Mouse (Mus musculus) midbrain, embryonic 14.5 days (tissue): Measurements from ENCODE around the gene Olfr108. TPM values are rescaled to one million over a fixed set of nuclear protein-coding genes. Genes with fewer than 3 reads are reported as not detected.

ENCODE experiments used
- ATAC-seq: fragments of 200-750 bp; cut with Nextera tagmentation; 2 replicates; pipeline ENCODE4 v1.8.0; 2017; ENCODE audit warnings: moderate number of reproducible peaks, moderate library complexity; ENCODE audit not compliant: low FRiP score, low TSS enrichment
- DNase-seq: peaks from one replicate; pipeline ENCODE4 v3.0.0-alpha.2; 2015
- H3K27ac ChIP-seq: fragments of 300-500 bp; sonication (generic); replicated peaks from 2 replicates; pipeline ENCODE4 v1.5.1; 2014; ENCODE audit warnings: mild to moderate bottlenecking, low read depth, low read length, moderate library complexity
- H3K27me3 ChIP-seq: fragments of 300-500 bp; sonication (generic); 2 replicates; pipeline ENCODE4 v1.6.1; 2014; ENCODE audit warnings: low read length, control low read depth, mixed read lengths; ENCODE audit not compliant: control insufficient read depth, insufficient read depth
- H3K36me3 ChIP-seq: fragments of 300-500 bp; sonication (generic); 2 replicates; pipeline ENCODE4 v1.6.1; 2014; ENCODE audit warnings: low read length, control low read depth; ENCODE audit not compliant: control insufficient read depth, insufficient read depth
- H3K4me1 ChIP-seq: fragments of 300-500 bp; sonication (generic); 2 replicates; pipeline ENCODE4 v1.6.1; 2014; ENCODE audit warnings: mild to moderate bottlenecking, antibody characterized with exemption, low read length, control low read depth; ENCODE audit not compliant: control insufficient read depth, insufficient read depth
- H3K4me2 ChIP-seq: fragments of 300-500 bp; sonication (generic); 2 replicates; pipeline ENCODE4 v1.6.1; 2014; ENCODE audit warnings: mild to moderate bottlenecking, low read length, moderate library complexity
- H3K4me3 ChIP-seq: fragments of 300-500 bp; sonication (generic); replicated peaks from 2 replicates; pipeline ENCODE4 v1.5.1; 2014; ENCODE audit warnings: low read depth, low read length
- H3K9ac ChIP-seq: fragments of 300-500 bp; sonication (generic); replicated peaks from 2 replicates; pipeline ENCODE4 v1.6.1; 2014; ENCODE audit warnings: mild to moderate bottlenecking, low read length, moderate library complexity
- H3K9me3 ChIP-seq: fragments of 300-500 bp; sonication (generic); 2 replicates; pipeline ENCODE4 v1.6.1; 2016; ENCODE audit warnings: low read length, control low read depth, mixed read lengths; ENCODE audit not compliant: control insufficient read depth
- WGBS: fragments of 180-500 bp; shearing (Covaris S2); extraction: QIAGEN DNeasy Blood & Tissue Kit; methylation state at CpG from one replicate; pipeline ENCODE4 v1.1.7; 2014; 5-methylcytosine and 5-hydroxymethylcytosine counted together
- polyA plus RNA-seq: library from polyadenylated mRNA; unstranded; fragments of >200 nt; fragmentation: Nextera tagmentation; extraction: Ambion mirVana; gene quantifications from 2 replicates; pipeline ENCODE4 v1.2.1, GENCODE M21; 2014

Gene Olfr108
- polyA plus RNA-seq = not detected in 2 replicates

- H3K9ac ChIP-seq = no peak within 1 kb of the TSS
- no peak within 1 kb of the TSS for H3K4me2 ChIP-seq
- no peak for DNase-seq
- no peaks in the 10 kb centered on the region for H3K9me3 ChIP-seq
- H3K4me3 ChIP-seq = no peak within 1 kb of the TSS
- H3K27ac ChIP-seq = no peak within 1 kb of the TSS
- H3K27me3 ChIP-seq = no peaks in the 10 kb centered on the region
- WGBS = 77% methylated on average over 1 of the region's 1 CpGs
- ATAC-seq = no peak
- no peaks in the 10 kb centered on the region for H3K36me3 ChIP-seq
- no peaks in the 10 kb centered on the region for H3K4me1 ChIP-seq
Measured at GRCm38 (mm10) chr17:37445180-37445579, at the start of gene Olfr108. TSS of gene Olfr108 (plus strand) at chr17:37445480.

GRCm38 (mm10) chr17:37398926-37399325 lies 46.4 kb upstream of the Olfr108 start, which contains the start of gene Olfr107:
TSS of gene Olfr107 (plus strand) at chr17:37399226.
- WGBS = 83% methylated on average over 3 of the region's 3 CpGs
- H3K9ac ChIP-seq = no peak within 1 kb of the TSS

GRCm38 (mm10) chr17:37413380-37413779 lies 31.9 kb upstream of the Olfr108 start:
- no peak overlapping the region for H3K27ac ChIP-seq
- H3K27me3 ChIP-seq = no peaks in the 10 kb centered on the region
- ATAC-seq = no peak
- DNase-seq = no peak
- H3K9me3 ChIP-seq = no peaks in the 10 kb centered on the region
- H3K9ac ChIP-seq = no peak overlapping the region
- no peak overlapping the region for H3K4me2 ChIP-seq
- no peaks in the 10 kb centered on the region for H3K4me1 ChIP-seq
- H3K4me3 ChIP-seq = no peak overlapping the region
- H3K36me3 ChIP-seq = no peaks in the 10 kb centered on the region

More at GRCm38 (mm10) chr17:37398926-37399325, 46.4 kb upstream of the Olfr108 start, which contains the start of gene Olfr107:
- H3K4me2 ChIP-seq = no peak within 1 kb of the TSS
- no peak for ATAC-seq
- no peak within 1 kb of the TSS for H3K27ac ChIP-seq
- no peaks in the 10 kb centered on the region for H3K4me1 ChIP-seq
- H3K36me3 ChIP-seq = no peaks in the 10 kb centered on the region
- no peaks in the 10 kb centered on the region for H3K9me3 ChIP-seq
- H3K4me3 ChIP-seq = no peak within 1 kb of the TSS
- H3K27me3 ChIP-seq = no peaks in the 10 kb centered on the region
- DNase-seq = no peak

- Histone ChIP-seq H3K9me3 (no peaks in the 10 kb centered on the region), H3K4me1 (no peaks in the 10 kb centered on the region), H3K4me2 (no peak within 1 kb of the TSS), H3K36me3 (no peaks in the 10 kb centered on the region), H3K27me3 (no peaks in the 10 kb centered on the region), H3K4me3 (no peak within 1 kb of the TSS), H3K9ac (no peak within 1 kb of the TSS), H3K27ac (no peak within 1 kb of the TSS)
- 96% methylated on average over 1 of the region's 1 CpGs for WGBS
- DNase-seq = no peak
- ATAC-seq = no peak
Measured at GRCm38 (mm10) chr17:37458616-37459015, 13.3 kb downstream of the Olfr108 start, which contains the start of gene Olfr109. TSS of gene Olfr109 (plus strand) at chr17:37458916.

GRCm38 (mm10) chr17:37483452-37483851 lies 38.2 kb downstream of the Olfr108 start, which contains the start of gene H2-M2:
TSS of gene H2-M2 (minus strand) at chr17:37483552.
- Histone ChIP-seq H3K27me3 (no peaks in the 10 kb centered on the region), H3K9ac (no peak within 1 kb of the TSS), H3K4me1 (no peaks in the 10 kb centered on the region), H3K9me3 (no peaks in the 10 kb centered on the region), H3K36me3 (no peaks in the 10 kb centered on the region), H3K4me2 (no peak within 1 kb of the TSS), H3K4me3 (no peak within 1 kb of the TSS), H3K27ac (no peak within 1 kb of the TSS)
- DNase-seq (no peak), ATAC-seq (no peak)
- WGBS = 84% methylated on average over 2 of the region's 2 CpGs

- H3K27ac ChIP-seq = no peak within 1 kb of the TSS
- H3K4me1 ChIP-seq = no peaks in the 10 kb centered on the region
- H3K36me3 ChIP-seq = no peaks in the 10 kb centered on the region
- ATAC-seq (no peak), DNase-seq (no peak)
- H3K9ac ChIP-seq = no peak within 1 kb of the TSS
- WGBS = 65% methylated on average over 1 of the region's 1 CpGs
- no peak within 1 kb of the TSS for H3K4me3 ChIP-seq
- no peaks in the 10 kb centered on the region for H3K9me3 ChIP-seq
- no peaks in the 10 kb centered on the region for H3K27me3 ChIP-seq
- H3K4me2 ChIP-seq = no peak within 1 kb of the TSS
Measured at GRCm38 (mm10) chr17:37491930-37492518, 46.7 kb downstream of the Olfr108 start, which contains the start of gene Olfr110. TSS of gene Olfr110 (plus strand) at chr17:37492468.

Other genes with a start within 250 kb of the Olfr108 start
- gene Olfr94, start 244.5 kb upstream of the Olfr108 start, polyA plus RNA-seq = not detected in 2 replicates
- gene Olfr95, start 232.4 kb upstream of the Olfr108 start, polyA plus RNA-seq = not detected in 2 replicates
- gene Olfr96, start 225.3 kb upstream of the Olfr108 start, polyA plus RNA-seq = not detected in 2 replicates
- not detected in 2 replicates for gene Olfr97, start 208.2 kb upstream of the Olfr108 start, polyA plus RNA-seq
- gene Olfr98, start 181.7 kb upstream of the Olfr108 start, polyA plus RNA-seq = not detected in 2 replicates
- 0.80 and 1.1 TPM in 2 replicates for gene H2-M3, start 175.3 kb upstream of the Olfr108 start, polyA plus RNA-seq
- not detected in 2 replicates for gene Olfr99, start 162.0 kb upstream of the Olfr108 start, polyA plus RNA-seq
- gene Olfr101, start 141.2 kb upstream of the Olfr108 start, polyA plus RNA-seq = not detected in 2 replicates
- not detected in 2 replicates for gene Olfr102, start 128.4 kb upstream of the Olfr108 start, polyA plus RNA-seq
- gene Olfr103, start 105.8 kb upstream of the Olfr108 start, polyA plus RNA-seq = not detected in 2 replicates
- gene Olfr104-ps, start 85.9 kb upstream of the Olfr108 start, polyA plus RNA-seq = not detected in 2 replicates
- gene Olfr105-ps, start 66.4 kb upstream of the Olfr108 start, polyA plus RNA-seq = not detected in 2 replicates
- not detected in 2 replicates for gene Olfr106-ps, start 55.1 kb upstream of the Olfr108 start, polyA plus RNA-seq
- not detected in 2 replicates for gene Olfr107, start 46.3 kb upstream of the Olfr108 start, polyA plus RNA-seq
- gene Olfr109, start 13.4 kb downstream of the Olfr108 start, polyA plus RNA-seq = not detected in 2 replicates
- not detected in 2 replicates for gene H2-M2, start 38.1 kb downstream of the Olfr108 start, polyA plus RNA-seq
- gene Olfr110, start 47.0 kb downstream of the Olfr108 start, polyA plus RNA-seq = not detected in 2 replicates
- gene Olfr111, start 62.5 kb downstream of the Olfr108 start, polyA plus RNA-seq = not detected in 2 replicates
- not detected in 2 replicates for gene Olfr112, start 124.0 kb downstream of the Olfr108 start, polyA plus RNA-seq
- not detected in 2 replicates for gene Olfr113, start 132.2 kb downstream of the Olfr108 start, polyA plus RNA-seq
- gene Olfr114, start 147.3 kb downstream of the Olfr108 start, polyA plus RNA-seq = not detected in 2 replicates
- gene Olfr115, start 181.6 kb downstream of the Olfr108 start, polyA plus RNA-seq = not detected in 2 replicates
- not detected in 2 replicates for gene Olfr116, start 181.7 kb downstream of the Olfr108 start, polyA plus RNA-seq
- not detected in 2 replicates for gene Olfr117, start 218.3 kb downstream of the Olfr108 start, polyA plus RNA-seq
- not detected in 2 replicates for gene Olfr118, start 221.5 kb downstream of the Olfr108 start, polyA plus RNA-seq